Mouse (Mus musculus): ENCODE data around the gene Vsx1.

DNA sequence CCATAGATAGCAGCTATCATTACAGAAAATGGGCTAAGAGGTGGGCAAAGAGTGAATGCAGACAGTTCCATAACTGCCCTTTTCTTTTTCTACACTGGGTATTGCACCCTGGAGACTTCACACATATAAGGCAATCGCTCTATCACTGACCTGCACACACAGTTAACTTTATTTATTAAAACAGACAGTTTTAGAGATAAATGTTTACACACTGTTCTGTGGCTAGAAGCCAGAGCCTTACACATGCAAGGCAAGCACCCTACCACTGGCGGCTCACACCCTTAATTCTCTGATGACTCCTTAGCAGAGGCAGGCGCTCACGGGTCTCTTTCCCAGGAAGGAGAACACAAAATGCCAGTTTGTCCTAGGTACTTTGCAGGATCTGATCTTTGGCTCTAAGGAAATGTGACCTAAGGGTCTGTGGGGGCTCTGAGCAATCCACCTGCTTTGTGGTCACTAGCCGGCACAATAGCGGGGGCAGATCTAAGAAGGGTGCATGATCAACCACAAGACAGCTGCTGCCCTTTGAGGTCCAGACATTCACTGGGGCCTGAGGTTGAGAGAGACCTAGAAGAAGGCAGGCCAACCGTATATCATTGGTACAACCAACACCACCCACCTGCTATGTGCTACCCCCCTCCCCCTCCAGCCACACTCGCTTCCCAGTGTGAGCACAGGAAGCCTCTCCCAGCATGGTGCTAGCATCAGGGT, 42.6 kb downstream of the Vsx1 start:
- TF ChIP-seq CTCF (IDR thresholded peaks at IDR 0.05; ENCODE audit: low read depth): no peak
- TF ChIP-seq EP300 (optimal IDR thresholded peaks at IDR 0.05): no peak
